Mouse (Mus musculus) spleen, adult 12 weeks (tissue): ENCODE data around the gene Msantd3.

Source experiments
- DNase-seq: peaks from one replicate; pipeline ENCODE4 v3.0.0; 2022; ENCODE audit warnings: low spot score

The Msantd3 gene

GRCm38 (mm10) chr4:48554132-48554531 is 14.4 kb downstream of the Msantd3 start:
- DNase-seq, result no peak

- no peak for DNase-seq
Observed at GRCm38 (mm10) chr4:48555729-48556128, 16.0 kb downstream of the Msantd3 start.

GRCm38 (mm10) chr4:48559652-48560051 is 19.9 kb downstream of the Msantd3 start:
- DNase-seq, result no peak

- DNase-seq, result no peak
Observed at GRCm38 (mm10) chr4:48561824-48562223, 22.1 kb downstream of the Msantd3 start.

- no peak for DNase-seq
Observed at GRCm38 (mm10) chr4:48564962-48565361, 25.2 kb downstream of the Msantd3 start.

GRCm38 (mm10) chr4:48576361-48576760 is 36.6 kb downstream of the Msantd3 start:
- no peak for DNase-seq

GRCm38 (mm10) chr4:48577831-48578230 is 38.1 kb downstream of the Msantd3 start:
- no peak for DNase-seq

GRCm38 (mm10) chr4:48578399-48578798 is 38.7 kb downstream of the Msantd3 start:
- DNase-seq, result no peak

GRCm38 (mm10) chr4:48579475-48580110 is 39.9 kb downstream of the Msantd3 start:
- no peak for DNase-seq

- DNase-seq, result no peak
Observed at GRCm38 (mm10) chr4:48581201-48581600, 41.5 kb downstream of the Msantd3 start.

GRCm38 (mm10) chr4:48581993-48582392 is 42.3 kb downstream of the Msantd3 start:
- DNase-seq, result no peak

GRCm38 (mm10) chr4:48582941-48583340 is 43.2 kb downstream of the Msantd3 start:
- no peak for DNase-seq

- DNase-seq, result no peak
Observed at GRCm38 (mm10) chr4:48584421-48585240, 44.9 kb downstream of the Msantd3 start, which contains the start of gene Tmeff1. Gene Tmeff1, plus strand, starts transcription at chr4:48585174.

- no peak for DNase-seq
Observed at GRCm38 (mm10) chr4:48585241-48586098, 45.7 kb downstream of the Msantd3 start.

GRCm38 (mm10) chr4:48586099-48586821 is 46.5 kb downstream of the Msantd3 start:
- no peak for DNase-seq

- DNase-seq, result no peak
Observed at GRCm38 (mm10) chr4:48587526-48587925, 47.8 kb downstream of the Msantd3 start.

- no peak for DNase-seq
Observed at GRCm38 (mm10) chr4:48588576-48588975, 48.8 kb downstream of the Msantd3 start.

GRCm38 (mm10) chr4:48590862-48591261 is 51.1 kb downstream of the Msantd3 start:
- DNase-seq, result no peak

GRCm38 (mm10) chr4:48591390-48591789 is 51.7 kb downstream of the Msantd3 start:
- no peak for DNase-seq

- DNase-seq, result no peak
Observed at GRCm38 (mm10) chr4:48592328-48592727, 52.6 kb downstream of the Msantd3 start.

GRCm38 (mm10) chr4:48592844-48593243 is 53.1 kb downstream of the Msantd3 start:
- DNase-seq, result no peak

GRCm38 (mm10) chr4:48596111-48596510 is 56.4 kb downstream of the Msantd3 start:
- DNase-seq, result no peak
